Mouse (Mus musculus): Measurements from ENCODE around the gene Grid1. TPM values are rescaled to one million over a fixed set of nuclear protein-coding genes. Genes with fewer than 3 reads are reported as not detected.

Grid1 gene
- polyA plus RNA-seq, 1 experiment from 2014 or later = 0.26 TPM

DNA sequence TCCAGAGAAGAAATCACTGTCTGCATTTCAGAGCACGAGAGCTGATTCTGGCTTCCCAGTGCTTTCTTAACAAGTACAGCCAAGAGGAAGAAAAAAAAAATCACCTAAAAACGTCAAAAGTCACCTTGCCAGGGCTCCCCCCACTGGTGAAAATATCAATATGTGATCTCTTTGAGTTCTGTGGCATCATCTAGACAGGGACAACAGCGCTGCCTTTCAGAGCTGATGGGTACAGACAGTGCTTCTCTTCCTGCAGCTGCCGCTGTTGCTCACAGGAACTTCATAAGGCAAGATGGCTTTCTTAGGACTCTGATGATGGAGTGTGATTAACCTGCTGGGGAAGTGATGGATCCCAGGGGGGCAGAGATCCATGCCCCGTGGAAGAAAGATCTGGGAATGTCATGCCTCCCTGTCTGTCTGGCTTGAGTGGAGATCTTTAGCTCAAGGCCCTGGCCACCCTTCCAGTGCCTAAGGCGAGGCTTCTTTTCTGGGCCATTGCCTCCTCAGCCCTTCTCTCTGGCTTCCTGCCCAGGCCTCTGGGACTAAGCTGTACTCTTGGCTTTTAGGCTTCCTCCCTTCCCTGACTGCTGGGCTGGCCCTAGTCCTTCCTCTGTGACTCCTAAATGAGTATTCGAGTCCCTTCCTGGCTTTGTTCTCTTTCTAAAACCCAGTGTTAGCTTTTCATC lies 538.4 kb downstream of the Grid1 start:
- Histone ChIP-seq H3K9ac (ENCODE audit: low read length) (no peak overlapping the region), H3K27me3 (ENCODE audit: control insufficient read depth, insufficient read depth, low read length) (no peaks in the 10 kb centered on the region), H3K36me3 (ENCODE audit: control insufficient read depth, insufficient read depth) (no peaks in the 10 kb centered on the region), H3K4me3 (ENCODE audit: low read length) (no peak overlapping the region), H3K4me1 (ENCODE audit: control insufficient read depth, insufficient read depth, low read length) (no peaks in the 10 kb centered on the region), H3K27ac (ENCODE audit: low read length) (no peak overlapping the region), H3K9me3 (replicated peaks; ENCODE audit: control insufficient read depth, low read length) (no peaks in the 10 kb centered on the region), H3K4me2 (ENCODE audit: low read depth, low read length) (no peak overlapping the region)
- no peak for ATAC-seq (replicated peaks; ENCODE audit: extremely low read depth, insufficient read depth, low FRiP score)
- 46% methylated on average over 7 of the region's 7 CpGs for WGBS

DNA sequence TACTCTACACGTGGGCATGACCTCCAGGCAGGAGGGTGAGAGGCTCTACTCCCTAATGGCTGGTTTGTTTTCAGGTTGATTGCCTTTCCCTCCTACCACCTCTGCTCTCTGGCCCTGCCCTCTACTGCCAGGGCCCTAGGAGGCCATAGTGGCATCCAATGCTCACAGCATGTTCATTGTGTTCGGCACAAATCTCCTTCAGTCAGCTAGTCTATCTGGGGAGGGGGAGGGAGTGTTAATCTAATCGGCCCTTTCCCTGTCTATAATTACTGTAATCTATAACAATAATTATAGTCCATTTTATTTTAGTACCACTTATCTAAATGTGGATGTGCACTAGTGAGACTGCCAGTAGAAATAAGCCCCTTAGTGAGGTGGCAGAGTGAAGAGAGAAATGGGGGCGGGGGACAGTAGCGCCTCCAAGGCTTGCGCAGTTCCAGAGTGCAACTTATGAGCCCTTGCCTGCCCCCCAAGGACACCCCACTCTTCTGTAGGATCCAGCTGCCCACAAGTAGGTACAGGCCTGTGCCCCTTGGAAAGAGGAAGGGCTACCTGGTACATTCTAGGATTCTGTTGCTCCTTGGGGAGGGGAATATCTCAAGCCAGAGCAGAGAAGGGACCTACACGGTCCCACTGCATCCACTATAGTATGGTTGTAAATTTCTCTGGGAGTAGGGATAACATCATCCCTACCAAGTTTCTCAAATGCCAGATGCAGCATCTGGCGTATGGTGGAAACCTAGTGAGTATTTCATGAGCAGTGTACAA lies 545.5 kb downstream of the Grid1 start:
- WGBS = 66% methylated on average over 8 of the region's 8 CpGs
- no peaks in the 10 kb centered on the region for H3K4me1 ChIP-seq (ENCODE audit: control insufficient read depth, insufficient read depth, low read length)
- no peak for ATAC-seq (replicated peaks; ENCODE audit: extremely low read depth, insufficient read depth, low FRiP score)
- H3K27me3 ChIP-seq (ENCODE audit: control insufficient read depth, insufficient read depth, low read length) = no peaks in the 10 kb centered on the region
- no peak overlapping the region for H3K4me3 ChIP-seq (ENCODE audit: low read length)
- no peaks in the 10 kb centered on the region for H3K36me3 ChIP-seq (ENCODE audit: control insufficient read depth, insufficient read depth)
- no peak overlapping the region for H3K4me2 ChIP-seq (ENCODE audit: low read depth, low read length)
- no peaks in the 10 kb centered on the region for H3K9me3 ChIP-seq (replicated peaks; ENCODE audit: control insufficient read depth, low read length)
- H3K9ac ChIP-seq (ENCODE audit: low read length) = no peak overlapping the region
- no peak overlapping the region for H3K27ac ChIP-seq (ENCODE audit: low read length)

DNA sequence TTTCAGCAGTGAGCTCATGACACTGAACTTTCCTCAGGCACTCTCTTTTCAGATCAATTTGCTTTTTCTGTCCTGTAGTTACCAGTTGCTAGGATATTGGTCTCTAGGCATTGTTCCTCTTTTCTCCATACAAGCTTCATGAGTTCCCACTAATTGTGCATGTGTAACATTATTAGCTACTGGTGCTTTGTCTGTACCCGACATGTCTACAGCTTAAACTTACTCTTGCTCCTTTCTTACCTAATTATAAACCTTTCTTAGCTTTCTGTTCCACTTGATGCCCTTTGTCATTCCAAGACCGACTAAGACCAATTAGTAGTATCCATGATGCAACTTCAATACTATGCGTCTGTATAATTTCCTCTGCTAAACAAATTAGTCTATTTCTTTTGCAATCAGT lies 554.5 kb downstream of the Grid1 start:
- no peaks in the 10 kb centered on the region for H3K36me3 ChIP-seq (ENCODE audit: control insufficient read depth, insufficient read depth)
- H3K27me3 ChIP-seq (ENCODE audit: control insufficient read depth, insufficient read depth, low read length) = no peaks in the 10 kb centered on the region
- H3K9ac ChIP-seq (ENCODE audit: low read length) = no peak overlapping the region
- H3K4me1 ChIP-seq (ENCODE audit: control insufficient read depth, insufficient read depth, low read length) = no peaks in the 10 kb centered on the region
- no peak for ATAC-seq (replicated peaks; ENCODE audit: extremely low read depth, insufficient read depth, low FRiP score)
- H3K27ac ChIP-seq (ENCODE audit: low read length) = no peak overlapping the region
- 78% methylated on average over 3 of the region's 3 CpGs for WGBS
- no peak overlapping the region for H3K4me3 ChIP-seq (ENCODE audit: low read length)
- H3K4me2 ChIP-seq (ENCODE audit: low read depth, low read length) = no peak overlapping the region
- no peaks in the 10 kb centered on the region for H3K9me3 ChIP-seq (replicated peaks; ENCODE audit: control insufficient read depth, low read length)

DNA sequence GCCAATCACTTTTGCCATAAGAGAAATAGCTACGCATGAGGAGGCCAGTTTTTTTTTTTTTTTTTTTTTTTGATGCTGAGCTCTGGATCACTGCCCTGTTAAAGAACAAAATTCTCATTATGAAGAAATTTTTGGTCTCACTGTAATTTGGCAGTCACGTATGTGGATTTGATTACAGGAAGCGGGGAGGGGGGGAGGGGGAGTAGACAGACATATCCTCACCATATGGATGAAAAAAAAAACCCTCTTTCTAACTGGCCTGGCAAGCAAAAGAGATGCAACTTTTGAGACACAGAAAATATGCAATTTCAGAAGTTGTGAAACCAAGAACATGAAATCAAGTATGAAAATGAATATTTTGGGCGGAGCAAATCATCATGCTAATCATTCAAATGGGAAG lies 573.7 kb downstream of the Grid1 start:
- no peaks in the 10 kb centered on the region for H3K36me3 ChIP-seq (ENCODE audit: control insufficient read depth, insufficient read depth)
- H3K4me2 ChIP-seq (ENCODE audit: low read depth, low read length) = no peak overlapping the region
- no peak overlapping the region for H3K4me3 ChIP-seq (ENCODE audit: low read length)
- H3K9ac ChIP-seq (ENCODE audit: low read length) = no peak overlapping the region
- no peaks in the 10 kb centered on the region for H3K27me3 ChIP-seq (ENCODE audit: control insufficient read depth, insufficient read depth, low read length)
- H3K4me1 ChIP-seq (ENCODE audit: control insufficient read depth, insufficient read depth, low read length) = no peaks in the 10 kb centered on the region
- no peak overlapping the region for H3K27ac ChIP-seq (ENCODE audit: low read length)
- no peaks in the 10 kb centered on the region for H3K9me3 ChIP-seq (replicated peaks; ENCODE audit: control insufficient read depth, low read length)
- 68% methylated on average over 4 of the region's 4 CpGs for WGBS
- ATAC-seq (replicated peaks; ENCODE audit: extremely low read depth, insufficient read depth, low FRiP score) = no peak

DNA sequence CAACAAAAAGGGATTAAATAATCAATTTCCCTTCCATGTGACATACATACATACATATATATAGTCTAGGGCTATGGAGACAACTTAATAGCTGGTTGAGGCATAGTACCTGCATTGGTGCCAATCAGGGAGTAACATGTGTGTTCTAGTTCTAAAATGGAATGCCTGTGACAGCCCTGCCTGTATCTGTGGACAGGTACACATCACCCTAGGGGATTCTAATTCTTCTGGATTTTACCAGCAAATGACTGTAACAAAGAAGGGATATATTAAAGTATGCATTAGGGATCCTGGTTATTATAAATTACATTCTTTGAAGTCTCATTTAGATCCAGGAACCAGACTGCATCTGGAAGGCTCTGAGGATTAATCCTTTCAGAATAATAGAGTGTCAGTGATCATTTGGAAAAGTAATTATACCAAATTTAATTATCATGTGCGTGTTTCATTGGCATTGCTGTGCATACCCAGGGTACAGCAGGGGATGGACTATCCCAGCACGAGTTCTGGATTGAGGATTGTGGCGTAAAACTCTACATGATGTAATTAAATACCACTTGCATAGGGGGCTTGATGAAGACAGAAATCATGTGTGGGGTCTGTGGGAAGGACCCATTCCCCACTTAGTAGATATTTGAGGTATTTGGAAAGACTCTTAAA lies 584.5 kb downstream of the Grid1 start:
- Histone ChIP-seq H3K4me1 (ENCODE audit: control insufficient read depth, insufficient read depth, low read length) (no peaks in the 10 kb centered on the region), H3K4me2 (ENCODE audit: low read depth, low read length) (no peak overlapping the region), H3K36me3 (ENCODE audit: control insufficient read depth, insufficient read depth) (no peaks in the 10 kb centered on the region), H3K27ac (ENCODE audit: low read length) (no peak overlapping the region), H3K9me3 (replicated peaks; ENCODE audit: control insufficient read depth, low read length) (no peaks in the 10 kb centered on the region), H3K9ac (ENCODE audit: low read length) (no peak overlapping the region), H3K27me3 (ENCODE audit: control insufficient read depth, insufficient read depth, low read length) (no peaks in the 10 kb centered on the region), H3K4me3 (ENCODE audit: low read length) (no peak overlapping the region)
- 74% methylated on average over 3 of the region's 3 CpGs for WGBS
- no peak for ATAC-seq (replicated peaks; ENCODE audit: extremely low read depth, insufficient read depth, low FRiP score)

DNA sequence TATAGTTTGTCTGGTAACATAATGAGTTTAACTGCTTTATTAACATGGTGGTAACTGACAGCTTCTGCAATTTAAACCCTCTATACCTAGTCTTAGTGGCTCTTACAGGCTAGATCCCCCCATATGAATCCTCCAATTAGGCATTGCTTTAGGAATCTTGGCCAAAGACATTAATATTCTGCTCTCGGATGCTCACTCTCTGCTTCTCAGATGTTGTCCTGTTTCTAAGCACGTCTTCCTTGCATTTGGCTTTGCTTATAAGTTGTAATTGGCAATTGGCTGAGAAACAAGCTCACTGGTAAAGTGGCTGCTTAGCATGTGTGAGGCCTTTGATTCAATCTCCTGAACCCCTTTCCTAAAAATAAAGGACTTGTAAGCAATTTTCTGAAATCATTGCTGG lies 610.4 kb downstream of the Grid1 start:
- Histone ChIP-seq H3K4me1 (ENCODE audit: control insufficient read depth, insufficient read depth, low read length) (no peaks in the 10 kb centered on the region), H3K9ac (ENCODE audit: low read length) (no peak overlapping the region), H3K4me3 (ENCODE audit: low read length) (no peak overlapping the region), H3K4me2 (ENCODE audit: low read depth, low read length) (no peak overlapping the region), H3K27ac (ENCODE audit: low read length) (no peak overlapping the region), H3K36me3 (ENCODE audit: control insufficient read depth, insufficient read depth) (no peaks in the 10 kb centered on the region), H3K9me3 (replicated peaks; ENCODE audit: control insufficient read depth, low read length) (no peaks in the 10 kb centered on the region), H3K27me3 (ENCODE audit: control insufficient read depth, insufficient read depth, low read length) (no peaks in the 10 kb centered on the region)
- 78% methylated on average over 2 of the region's 2 CpGs for WGBS
- no peak for ATAC-seq (replicated peaks; ENCODE audit: extremely low read depth, insufficient read depth, low FRiP score)

DNA sequence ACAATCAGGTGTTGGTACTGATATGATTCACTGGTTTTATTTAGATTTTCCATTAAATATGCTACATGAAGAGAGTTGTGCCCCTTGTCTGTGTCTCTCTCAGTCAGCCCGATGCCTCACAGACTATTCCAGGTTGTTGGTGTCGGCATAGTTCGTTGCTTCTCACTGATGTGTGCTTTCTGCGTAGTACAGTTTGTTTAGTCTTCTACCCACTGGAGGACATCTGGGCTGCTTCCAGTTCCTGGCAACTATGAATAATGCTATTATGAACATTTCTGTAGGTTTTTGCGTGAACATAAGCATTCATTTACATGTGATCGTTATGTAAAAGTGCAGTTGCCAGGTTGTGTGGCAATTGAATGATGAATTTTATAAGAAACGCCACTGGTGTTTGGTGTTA lies 633.8 kb downstream of the Grid1 start:
- H3K9ac ChIP-seq (ENCODE audit: low read length) = no peak overlapping the region
- H3K9me3 ChIP-seq (replicated peaks; ENCODE audit: control insufficient read depth, low read length) = no peaks in the 10 kb centered on the region
- no peak for ATAC-seq (replicated peaks; ENCODE audit: extremely low read depth, insufficient read depth, low FRiP score)
- H3K27ac ChIP-seq (ENCODE audit: low read length) = no peak overlapping the region
- H3K4me1 ChIP-seq (ENCODE audit: control insufficient read depth, insufficient read depth, low read length) = no peaks in the 10 kb centered on the region
- 85% methylated on average over 7 of the region's 7 CpGs for WGBS
- no peak overlapping the region for H3K4me2 ChIP-seq (ENCODE audit: low read depth, low read length)
- H3K36me3 ChIP-seq (ENCODE audit: control insufficient read depth, insufficient read depth) = no peaks in the 10 kb centered on the region
- no peak overlapping the region for H3K4me3 ChIP-seq (ENCODE audit: low read length)
- no peaks in the 10 kb centered on the region for H3K27me3 ChIP-seq (ENCODE audit: control insufficient read depth, insufficient read depth, low read length)

DNA sequence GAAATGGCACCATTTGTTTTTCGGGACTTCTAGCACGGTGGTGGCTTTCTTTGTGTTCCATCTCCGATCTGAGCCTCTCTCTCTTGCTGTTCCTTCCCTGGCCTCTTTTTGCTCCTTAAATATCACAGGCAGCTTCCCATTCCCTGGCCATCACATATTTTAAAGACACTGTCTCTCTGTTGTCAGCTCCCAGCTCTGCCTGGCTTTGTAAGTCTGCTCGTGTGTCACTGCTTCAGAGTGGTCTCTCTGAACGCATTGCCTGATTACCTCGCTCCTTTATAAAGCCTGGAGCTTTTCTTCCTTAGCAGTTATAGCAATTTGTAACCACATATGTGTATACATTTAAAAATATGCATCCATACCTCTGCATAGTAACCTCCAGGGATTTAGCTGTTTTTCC lies 648.3 kb downstream of the Grid1 start:
- Histone ChIP-seq H3K27ac (ENCODE audit: low read length) (no peak overlapping the region), H3K9ac (ENCODE audit: low read length) (no peak overlapping the region), H3K4me2 (ENCODE audit: low read depth, low read length) (no peak overlapping the region), H3K36me3 (ENCODE audit: control insufficient read depth, insufficient read depth) (no peaks in the 10 kb centered on the region), H3K27me3 (ENCODE audit: control insufficient read depth, insufficient read depth, low read length) (no peaks in the 10 kb centered on the region), H3K4me1 (ENCODE audit: control insufficient read depth, insufficient read depth, low read length) (no peaks in the 10 kb centered on the region), H3K4me3 (ENCODE audit: low read length) (no peak overlapping the region), H3K9me3 (replicated peaks; ENCODE audit: control insufficient read depth, low read length) (no peaks in the 10 kb centered on the region)
- WGBS = 69% methylated on average over 6 of the region's 6 CpGs
- ATAC-seq (replicated peaks; ENCODE audit: extremely low read depth, insufficient read depth, low FRiP score) = no peak

DNA sequence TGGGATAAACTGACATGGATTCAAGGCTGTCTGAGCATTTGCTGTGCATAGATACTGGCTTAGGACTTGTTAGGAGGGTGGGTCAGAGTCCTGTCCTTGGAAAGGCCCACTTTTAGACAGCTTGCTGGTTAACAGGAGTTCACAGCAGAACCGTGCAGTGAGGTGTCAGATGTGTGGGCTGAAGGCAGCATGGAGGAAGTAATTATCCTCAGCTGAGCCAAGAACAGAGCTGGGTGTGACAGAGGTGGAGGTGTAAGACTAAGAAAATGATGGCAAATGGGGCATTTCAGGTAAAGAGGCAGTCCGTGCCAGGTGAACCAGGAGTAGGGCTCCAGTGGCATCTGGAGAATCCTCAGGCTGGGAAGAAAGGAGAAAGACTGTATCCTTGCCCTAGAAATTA lies 666.1 kb downstream of the Grid1 start:
- Histone ChIP-seq H3K36me3 (ENCODE audit: control insufficient read depth, insufficient read depth) (no peaks in the 10 kb centered on the region), H3K27me3 (ENCODE audit: control insufficient read depth, insufficient read depth, low read length) (no peaks in the 10 kb centered on the region), H3K4me2 (ENCODE audit: low read depth, low read length) (no peak overlapping the region), H3K27ac (ENCODE audit: low read length) (no peak overlapping the region), H3K4me1 (ENCODE audit: control insufficient read depth, insufficient read depth, low read length) (no peaks in the 10 kb centered on the region), H3K9ac (ENCODE audit: low read length) (no peak overlapping the region), H3K9me3 (replicated peaks; ENCODE audit: control insufficient read depth, low read length) (no peaks in the 10 kb centered on the region), H3K4me3 (ENCODE audit: low read length) (no peak overlapping the region)
- WGBS = 63% methylated on average over 2 of the region's 2 CpGs
- ATAC-seq (replicated peaks; ENCODE audit: extremely low read depth, insufficient read depth, low FRiP score) = no peak
